Mouse (Mus musculus): Measurements from ENCODE around the gene Dnlz. TPM values are rescaled to one million over a fixed set of nuclear protein-coding genes. Genes with fewer than 3 reads are reported as not detected.

Dnlz gene
- polyA plus RNA-seq, 1 experiment, result 12.5 TPM

GRCm38 (mm10) chr2:26380131-26380771 is 28.3 kb upstream of the Dnlz start, which contains the start of gene Snapc4:
Gene Snapc4, minus strand, starts transcription at chr2:26380653.
- Histone ChIP-seq H3K27ac (ENCODE audit: insufficient read depth, low read depth, low read length) (no peak within 1 kb of the TSS), H3K4me3 (ENCODE audit: insufficient read depth, low read length) (peak within 1 kb of the TSS; percentile 73), H3K4me1 (ENCODE audit: control insufficient read depth, insufficient read depth, low read length) (0 out of 2 replicates have a peak, but pooled peaks cover 2% of the 10 kb centered on the region)
- TF ChIP-seq POLR2A (IDR thresholded peaks at IDR 0.05; ENCODE audit: borderline replicate concordance, low read depth, low read length), result no peak
- no peak for TF ChIP-seq CTCF (IDR thresholded peaks at IDR 0.05; ENCODE audit: low read depth, low read length)

DNA sequence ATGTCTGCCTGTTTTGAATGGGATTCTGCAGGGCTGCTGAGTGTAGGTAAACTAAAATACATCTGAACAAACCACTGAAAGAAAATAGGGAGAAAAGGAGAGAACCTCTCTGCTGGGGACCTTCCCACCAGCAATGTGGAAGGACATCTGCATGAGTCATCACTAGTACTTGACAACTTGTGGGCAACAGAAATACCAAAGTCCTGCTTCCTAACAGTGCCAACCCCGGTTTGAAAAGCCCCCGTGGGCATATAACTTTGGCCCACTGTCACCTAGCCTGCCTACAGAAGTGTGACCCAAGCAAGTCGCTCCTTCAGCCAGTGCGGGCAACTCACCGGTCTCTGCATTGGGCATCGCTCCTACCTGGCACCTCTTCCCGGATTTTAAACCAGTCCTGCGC is 20.5 kb upstream of the Dnlz start:
- H3K4me3 ChIP-seq (ENCODE audit: insufficient read depth, low read length), result no peak overlapping the region
- H3K27ac ChIP-seq (ENCODE audit: insufficient read depth, low read depth, low read length), result no peak overlapping the region
- TF ChIP-seq POLR2A (IDR thresholded peaks at IDR 0.05; ENCODE audit: borderline replicate concordance, low read depth, low read length), result no peak
- no peak for TF ChIP-seq CTCF (IDR thresholded peaks at IDR 0.05; ENCODE audit: low read depth, low read length)
- no peaks in the 10 kb centered on the region for H3K4me1 ChIP-seq (ENCODE audit: control insufficient read depth, insufficient read depth, low read length)

- Histone ChIP-seq H3K27ac (ENCODE audit: insufficient read depth, low read depth, low read length) (no peak overlapping the region), H3K4me3 (ENCODE audit: insufficient read depth, low read length) (no peak overlapping the region), H3K4me1 (ENCODE audit: control insufficient read depth, insufficient read depth, low read length) (no peaks in the 10 kb centered on the region)
- TF ChIP-seq POLR2A (IDR thresholded peaks at IDR 0.05; ENCODE audit: borderline replicate concordance, low read depth, low read length), result no peak
- TF ChIP-seq CTCF (IDR thresholded peaks at IDR 0.05; ENCODE audit: low read depth, low read length), result no peak
Measured at GRCm38 (mm10) chr2:26368572-26368971, 16.7 kb upstream of the Dnlz start.

DNA sequence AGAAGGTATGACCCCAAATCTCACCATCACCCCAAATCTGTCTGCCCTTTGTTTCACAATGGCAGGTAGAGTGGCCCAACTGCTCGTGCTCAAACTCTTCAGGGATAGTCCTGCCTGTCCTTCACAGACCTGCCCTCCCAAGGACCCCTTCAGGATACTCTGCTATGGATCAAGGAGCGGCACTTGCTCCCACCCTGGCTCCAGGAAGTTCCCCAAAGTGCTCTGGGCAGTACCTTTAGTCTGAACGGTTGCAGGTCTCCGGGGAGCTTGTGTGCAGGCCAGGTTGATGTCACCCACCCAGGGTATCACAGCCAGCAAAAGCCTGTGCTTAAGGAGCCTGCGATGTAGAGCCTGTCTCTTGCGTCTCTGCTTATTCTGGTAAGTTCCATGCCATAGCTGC is 16.0 kb upstream of the Dnlz start:
- Histone ChIP-seq H3K27ac (ENCODE audit: insufficient read depth, low read depth, low read length) (no peak overlapping the region), H3K4me3 (ENCODE audit: insufficient read depth, low read length) (no peak overlapping the region), H3K4me1 (ENCODE audit: control insufficient read depth, insufficient read depth, low read length) (no peaks in the 10 kb centered on the region)
- no peak for TF ChIP-seq CTCF (IDR thresholded peaks at IDR 0.05; ENCODE audit: low read depth, low read length)
- TF ChIP-seq POLR2A (IDR thresholded peaks at IDR 0.05; ENCODE audit: borderline replicate concordance, low read depth, low read length), result no peak

GRCm38 (mm10) chr2:26364738-26365465 is 13.0 kb upstream of the Dnlz start:
- no peak overlapping the region for H3K27ac ChIP-seq (ENCODE audit: insufficient read depth, low read depth, low read length)
- H3K4me3 ChIP-seq (ENCODE audit: insufficient read depth, low read length), result no peak overlapping the region
- H3K4me1 ChIP-seq (ENCODE audit: control insufficient read depth, insufficient read depth, low read length), result peaks cover 8% of the 10 kb centered on the region
- TF ChIP-seq POLR2A (IDR thresholded peaks at IDR 0.05; ENCODE audit: borderline replicate concordance, low read depth, low read length), result no peak
- TF ChIP-seq CTCF (IDR thresholded peaks at IDR 0.05; ENCODE audit: low read depth, low read length), result no peak

GRCm38 (mm10) chr2:26363481-26363880 is 11.6 kb upstream of the Dnlz start:
- Histone ChIP-seq H3K27ac (ENCODE audit: insufficient read depth, low read depth, low read length) (no peak overlapping the region), H3K4me1 (ENCODE audit: control insufficient read depth, insufficient read depth, low read length) (peaks cover 17% of the 10 kb centered on the region), H3K4me3 (ENCODE audit: insufficient read depth, low read length) (no peak overlapping the region)
- no peak for TF ChIP-seq POLR2A (IDR thresholded peaks at IDR 0.05; ENCODE audit: borderline replicate concordance, low read depth, low read length)
- no peak for TF ChIP-seq CTCF (IDR thresholded peaks at IDR 0.05; ENCODE audit: low read depth, low read length)

DNA sequence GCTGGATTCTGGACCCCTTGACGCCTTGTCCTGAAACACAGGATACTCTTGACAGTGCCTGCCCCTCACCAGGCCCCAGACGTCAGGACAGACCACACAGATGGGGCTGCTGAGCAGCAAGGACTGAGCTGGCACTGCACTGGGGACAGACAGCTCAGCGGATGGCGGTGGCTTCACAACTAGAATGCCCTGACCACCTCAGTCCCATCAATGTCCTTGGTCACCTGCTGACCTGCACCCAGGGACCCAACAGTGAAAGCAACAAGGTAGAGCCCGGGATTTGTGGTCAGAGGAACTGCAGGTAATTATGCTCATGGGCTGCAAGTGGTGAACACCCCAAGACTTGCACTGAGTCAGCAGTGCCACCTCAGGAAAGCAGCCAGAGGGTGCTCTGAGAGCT is 11.1 kb upstream of the Dnlz start:
- TF ChIP-seq CTCF (IDR thresholded peaks at IDR 0.05; ENCODE audit: low read depth, low read length), result no peak
- no peak for TF ChIP-seq POLR2A (IDR thresholded peaks at IDR 0.05; ENCODE audit: borderline replicate concordance, low read depth, low read length)
- H3K4me1 ChIP-seq (ENCODE audit: control insufficient read depth, insufficient read depth, low read length), result peaks cover 17% of the 10 kb centered on the region
- no peak overlapping the region for H3K4me3 ChIP-seq (ENCODE audit: insufficient read depth, low read length)
- no peak overlapping the region for H3K27ac ChIP-seq (ENCODE audit: insufficient read depth, low read depth, low read length)

- H3K4me3 ChIP-seq (ENCODE audit: insufficient read depth, low read length), result peak within 1 kb of the TSS; percentile 77
- TF ChIP-seq POLR2A (IDR thresholded peaks at IDR 0.05; ENCODE audit: borderline replicate concordance, low read depth, low read length), result no peak
- no peak for TF ChIP-seq CTCF (IDR thresholded peaks at IDR 0.05; ENCODE audit: low read depth, low read length)
- H3K4me1 ChIP-seq (ENCODE audit: control insufficient read depth, insufficient read depth, low read length), result peaks cover 26% of the 10 kb centered on the region
- peak within 1 kb of the TSS; percentile 77 for H3K27ac ChIP-seq (ENCODE audit: insufficient read depth, low read depth, low read length)
Measured at GRCm38 (mm10) chr2:26360772-26361171, 8.9 kb upstream of the Dnlz start, which contains the start of gene Card9. Gene Card9, minus strand, starts transcription at chr2:26360918.

DNA sequence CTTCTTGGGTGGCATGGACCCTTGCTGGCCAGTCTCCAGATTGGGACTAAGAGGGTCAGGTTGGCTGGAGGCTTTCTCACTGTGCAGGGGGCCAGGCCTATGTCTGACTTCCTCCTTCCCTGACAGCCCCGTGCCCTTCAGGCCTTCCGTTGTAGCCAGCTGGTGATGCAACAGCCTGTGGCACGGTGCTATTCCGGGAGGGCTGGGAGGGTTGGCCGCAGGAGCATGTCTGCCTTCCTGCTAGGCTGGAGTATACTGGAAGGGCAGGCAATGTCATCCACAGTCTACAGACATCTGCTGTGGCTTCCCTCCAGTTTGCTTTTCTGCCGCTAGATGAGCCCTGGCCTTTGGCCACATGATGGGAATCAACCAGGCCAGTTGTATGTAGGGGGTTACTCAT is 8.1 kb upstream of the Dnlz start:
- peak overlapping the region; percentile 77 for H3K27ac ChIP-seq (ENCODE audit: insufficient read depth, low read depth, low read length)
- TF ChIP-seq CTCF (IDR thresholded peaks at IDR 0.05; ENCODE audit: low read depth, low read length), result no peak
- no peak for TF ChIP-seq POLR2A (IDR thresholded peaks at IDR 0.05; ENCODE audit: borderline replicate concordance, low read depth, low read length)
- peak overlapping the region; percentile 77 for H3K4me3 ChIP-seq (ENCODE audit: insufficient read depth, low read length)
- H3K4me1 ChIP-seq (ENCODE audit: control insufficient read depth, insufficient read depth, low read length), result peaks cover 26% of the 10 kb centered on the region

Measured in bone marrow macrophage, adult 2 months (primary cell).